Mouse (Mus musculus) naive thymus-derived CD4-positive, alpha-beta T cell, adult 2 months (primary cell): ENCODE results near the gene Rpl36-ps4.
A peak's percentile ranks its signal among the peaks of the same experiment; 100 is the strongest.

ENCODE experiments used
- DNase-seq: peaks from one replicate; pipeline ENCODE4 v3.0.0-alpha.2; 2011; ENCODE audit warnings: low read depth

The Rpl36-ps4 gene

GRCm38 (mm10) chr17:87920677-87921076, at the start of gene Rpl36-ps4:
Gene Rpl36-ps4, plus strand, starts transcription at chr17:87920977.
- no peak for DNase-seq

GRCm38 (mm10) chr17:87871461-87872126, 49.2 kb upstream of the Rpl36-ps4 start:
- DNase-seq, result no peak

- no peak for DNase-seq
Measured at GRCm38 (mm10) chr17:87872286-87872685, 48.5 kb upstream of the Rpl36-ps4 start.

GRCm38 (mm10) chr17:87873456-87873855, 47.3 kb upstream of the Rpl36-ps4 start:
- DNase-seq, result no peak

- no peak for DNase-seq
Measured at GRCm38 (mm10) chr17:87873943-87874342, 46.8 kb upstream of the Rpl36-ps4 start.

- DNase-seq, result no peak
Measured at GRCm38 (mm10) chr17:87875346-87875920, 45.3 kb upstream of the Rpl36-ps4 start.

GRCm38 (mm10) chr17:87876295-87877000, 44.3 kb upstream of the Rpl36-ps4 start:
- DNase-seq, result no peak

- DNase-seq, result peak; percentile 30
Measured at GRCm38 (mm10) chr17:87877207-87878073, 43.3 kb upstream of the Rpl36-ps4 start.

GRCm38 (mm10) chr17:87878556-87879483, 42.0 kb upstream of the Rpl36-ps4 start:
- no peak for DNase-seq

- no peak for DNase-seq
Measured at GRCm38 (mm10) chr17:87879484-87880225, 41.1 kb upstream of the Rpl36-ps4 start.

GRCm38 (mm10) chr17:87882594-87882993, 38.2 kb upstream of the Rpl36-ps4 start:
- DNase-seq, result peak; percentile 43

- DNase-seq, result no peak
Measured at GRCm38 (mm10) chr17:87897175-87897574, 23.6 kb upstream of the Rpl36-ps4 start.

GRCm38 (mm10) chr17:87900677-87901076, 20.1 kb upstream of the Rpl36-ps4 start:
- no peak for DNase-seq

- DNase-seq, result no peak
Measured at GRCm38 (mm10) chr17:87901163-87901562, 19.6 kb upstream of the Rpl36-ps4 start.

- no peak for DNase-seq
Measured at GRCm38 (mm10) chr17:87903213-87903612, 17.6 kb upstream of the Rpl36-ps4 start.

GRCm38 (mm10) chr17:87903725-87904124, 17.1 kb upstream of the Rpl36-ps4 start:
- DNase-seq, result no peak

- DNase-seq, result no peak
Measured at GRCm38 (mm10) chr17:87915386-87915785, 5.4 kb upstream of the Rpl36-ps4 start.

GRCm38 (mm10) chr17:87918121-87918520, 2.7 kb upstream of the Rpl36-ps4 start:
- no peak for DNase-seq

GRCm38 (mm10) chr17:87934326-87934725, 13.5 kb downstream of the Rpl36-ps4 start:
- no peak for DNase-seq

- no peak for DNase-seq
Measured at GRCm38 (mm10) chr17:87934736-87935135, 14.0 kb downstream of the Rpl36-ps4 start.
